Mouse (Mus musculus): ENCODE data around the gene Gm11938.

DNA sequence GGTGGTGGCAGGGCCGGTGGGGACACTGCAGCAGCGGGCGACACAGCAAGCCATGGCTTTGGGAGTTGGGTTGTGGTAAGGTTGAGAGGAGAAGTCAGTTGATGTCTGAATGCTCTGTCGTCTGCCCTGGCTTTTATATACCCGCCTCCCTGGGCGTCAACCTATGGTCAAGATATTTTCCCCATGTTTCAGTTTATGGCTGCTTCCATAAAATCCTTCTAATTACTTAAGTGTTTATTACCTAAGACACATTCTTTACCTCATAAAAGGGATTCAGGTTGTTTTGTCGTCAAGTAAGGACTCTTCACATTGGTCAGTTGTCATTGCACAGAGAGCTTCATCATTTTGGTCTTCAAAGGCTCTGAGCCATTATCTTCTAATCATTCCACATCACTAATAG is 36.6 kb downstream of the Gm11938 start, which contains the start of gene Krtap3-1:
- TF ChIP-seq CTCF (IDR thresholded peaks at IDR 0.05; ENCODE audit: control insufficient read depth, insufficient read depth, insufficient replicate concordance, low read depth, low read length) (no peak), POLR2A (IDR thresholded peaks at IDR 0.05; ENCODE audit: control insufficient read depth, low read depth, low read length) (no peak)
